Mouse (Mus musculus) embryonic facial prominence, embryonic 12.5 days (tissue): ENCODE measurements around the gene Rnaseh2b. TPM values are rescaled to one million over a fixed set of nuclear protein-coding genes. Genes with fewer than 3 reads are reported as not detected.

ENCODE experiments used
- ATAC-seq: fragments of 200-750 bp; cut with Nextera tagmentation; 2 replicates; pipeline ENCODE4 v1.8.0; 2017; ENCODE audit not compliant: insufficient number of reproducible peaks, insufficient read depth, low FRiP score, low TSS enrichment
- H3K27ac ChIP-seq: fragments of 300-500 bp; sonication (generic); 2 replicates; pipeline ENCODE4 v1.5.1; 2016; ENCODE audit warnings: mild to moderate bottlenecking
- H3K27me3 ChIP-seq: fragments of 300-500 bp; sonication (generic); 2 replicates; pipeline ENCODE4 v1.6.1; 2016; ENCODE audit warnings: mild to moderate bottlenecking, moderate library complexity
- H3K36me3 ChIP-seq: fragments of 300-500 bp; sonication (generic); 2 replicates; pipeline ENCODE4 v1.6.1; 2016; ENCODE audit warnings: mild to moderate bottlenecking
- H3K4me1 ChIP-seq: fragments of 300-500 bp; sonication (generic); 2 replicates; pipeline ENCODE4 v1.6.1; 2016
- H3K4me2 ChIP-seq: fragments of 300-500 bp; sonication (generic); replicated peaks from 2 replicates; pipeline ENCODE4 v1.6.1; 2016; ENCODE audit warnings: mild to moderate bottlenecking, moderate library complexity
- H3K4me3 ChIP-seq: fragments of 300-500 bp; sonication (generic); 2 replicates; pipeline ENCODE4 v1.5.1; 2016; ENCODE audit warnings: mild to moderate bottlenecking
- H3K9ac ChIP-seq: fragments of 300-500 bp; sonication (generic); 2 replicates; pipeline ENCODE4 v1.6.1; 2016; ENCODE audit warnings: mild to moderate bottlenecking, moderate library complexity
- H3K9me3 ChIP-seq: fragments of 300-500 bp; sonication (generic); 2 replicates; pipeline ENCODE4 v1.6.1; 2016; ENCODE audit warnings: mild to moderate bottlenecking, moderate library complexity
- WGBS: fragments of 180-500 bp; shearing (Covaris S2); methylation state at CpG from one replicate; pipeline ENCODE4 v1.1.7; 2016; 5-methylcytosine and 5-hydroxymethylcytosine counted together
- polyA plus RNA-seq: library from polyadenylated mRNA; unstranded; fragments of >200 nt; fragmentation: Nextera tagmentation; extraction: Ambion mirVana; gene quantifications from 2 replicates; pipeline ENCODE4 v1.2.1, GENCODE M21; 2016

Gene Rnaseh2b
- polyA plus RNA-seq, 1 experiment from 2014 or later, result 54.1 TPM

DNA sequence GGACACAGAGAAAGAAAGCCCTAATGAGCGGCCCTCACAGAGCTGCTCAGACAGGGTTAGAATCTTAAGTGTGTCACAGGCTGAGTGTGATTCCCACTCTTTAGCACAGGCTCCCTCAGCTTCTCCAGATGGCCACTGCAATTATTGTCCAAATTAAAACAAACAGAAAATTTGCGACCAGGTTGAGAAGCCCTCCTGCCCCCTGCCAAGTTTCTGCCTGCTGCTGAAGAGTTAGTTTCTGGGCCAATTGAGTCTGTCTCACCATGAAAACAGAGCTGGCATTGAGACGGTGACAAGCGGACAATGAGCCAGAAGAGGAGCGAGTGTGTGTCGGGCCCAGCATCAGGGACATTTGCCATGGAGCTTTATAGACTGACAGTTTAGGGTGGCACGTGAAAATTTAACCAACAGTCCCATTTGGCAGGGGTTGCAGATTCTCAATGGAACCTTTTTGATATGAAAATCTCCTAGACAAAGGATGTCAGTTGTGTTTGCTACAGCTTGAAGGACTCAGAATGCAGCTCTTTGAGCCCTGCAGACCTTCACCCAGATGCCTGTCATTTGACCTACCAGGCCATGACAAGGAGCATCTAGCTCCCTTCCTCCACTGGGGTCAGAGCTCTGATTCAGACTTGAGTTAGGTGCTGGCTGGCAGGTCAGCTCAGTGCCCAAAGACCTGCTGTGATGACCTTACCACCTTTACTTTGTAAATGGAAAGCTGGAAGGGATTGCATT, 123.8 kb downstream of the Rnaseh2b start:
- H3K36me3 ChIP-seq, result no peaks in the 10 kb centered on the region
- H3K4me1 ChIP-seq, result no peaks in the 10 kb centered on the region
- H3K27me3 ChIP-seq, result no peaks in the 10 kb centered on the region
- 56% methylated on average over 7 of the region's 7 CpGs for WGBS
- H3K4me3 ChIP-seq, result no peak overlapping the region
- H3K27ac ChIP-seq, result no peak overlapping the region
- no peak for ATAC-seq
- no peak overlapping the region for H3K4me2 ChIP-seq
- no peaks in the 10 kb centered on the region for H3K9me3 ChIP-seq
- no peak overlapping the region for H3K9ac ChIP-seq

DNA sequence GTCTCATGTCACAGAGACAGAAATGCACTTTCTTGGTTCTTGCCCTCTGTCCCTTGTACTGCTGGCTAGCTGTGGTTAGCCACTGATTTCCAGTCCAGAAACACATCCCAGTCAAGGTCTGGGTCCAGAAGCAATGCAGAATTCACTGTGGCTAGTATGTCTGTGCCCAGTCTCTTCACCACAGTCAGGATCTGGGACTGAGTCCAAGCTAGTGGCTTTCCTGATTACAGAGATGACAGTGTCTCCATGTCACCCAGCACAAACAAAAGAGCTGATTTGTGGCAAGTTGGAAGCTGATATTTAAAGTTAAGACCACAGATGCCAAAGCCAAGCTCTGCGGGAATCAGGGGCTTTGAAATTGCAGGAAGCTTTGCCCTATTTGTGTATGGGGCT, 124.3 kb downstream of the Rnaseh2b start:
- H3K4me1 ChIP-seq, result no peaks in the 10 kb centered on the region
- no peaks in the 10 kb centered on the region for H3K9me3 ChIP-seq
- H3K27ac ChIP-seq, result no peak overlapping the region
- H3K27me3 ChIP-seq, result no peaks in the 10 kb centered on the region
- no peak overlapping the region for H3K4me2 ChIP-seq
- no peak overlapping the region for H3K9ac ChIP-seq
- 65% methylated on average over 1 of the region's 1 CpGs for WGBS
- no peaks in the 10 kb centered on the region for H3K36me3 ChIP-seq
- H3K4me3 ChIP-seq, result no peak overlapping the region
- no peak for ATAC-seq

DNA sequence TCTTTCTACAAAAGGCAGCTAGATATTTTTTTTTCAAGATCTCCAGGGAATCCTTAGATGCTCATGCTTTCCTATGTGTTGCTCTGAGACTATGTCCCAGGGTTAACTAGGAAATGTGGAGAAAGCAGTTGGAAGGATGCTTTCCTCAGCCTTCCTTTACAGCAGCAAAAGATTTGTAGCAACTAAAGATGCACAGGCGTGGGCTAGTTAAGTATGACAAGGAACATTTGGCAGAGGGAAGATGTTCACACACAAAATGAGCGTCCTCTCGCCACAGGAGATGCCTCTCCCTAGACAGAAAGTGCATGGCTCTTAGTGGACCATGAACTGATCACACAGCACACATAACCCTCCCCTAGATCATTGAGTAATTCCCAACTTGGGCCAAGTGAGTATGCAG, 125.1 kb downstream of the Rnaseh2b start:
- no peaks in the 10 kb centered on the region for H3K27me3 ChIP-seq
- ATAC-seq, result no peak
- H3K9me3 ChIP-seq, result no peaks in the 10 kb centered on the region
- no peak overlapping the region for H3K9ac ChIP-seq
- WGBS, result 82% methylated on average over 3 of the region's 3 CpGs
- H3K4me1 ChIP-seq, result no peaks in the 10 kb centered on the region
- no peak overlapping the region for H3K4me3 ChIP-seq
- H3K4me2 ChIP-seq, result no peak overlapping the region
- no peak overlapping the region for H3K27ac ChIP-seq
- H3K36me3 ChIP-seq, result no peaks in the 10 kb centered on the region

DNA sequence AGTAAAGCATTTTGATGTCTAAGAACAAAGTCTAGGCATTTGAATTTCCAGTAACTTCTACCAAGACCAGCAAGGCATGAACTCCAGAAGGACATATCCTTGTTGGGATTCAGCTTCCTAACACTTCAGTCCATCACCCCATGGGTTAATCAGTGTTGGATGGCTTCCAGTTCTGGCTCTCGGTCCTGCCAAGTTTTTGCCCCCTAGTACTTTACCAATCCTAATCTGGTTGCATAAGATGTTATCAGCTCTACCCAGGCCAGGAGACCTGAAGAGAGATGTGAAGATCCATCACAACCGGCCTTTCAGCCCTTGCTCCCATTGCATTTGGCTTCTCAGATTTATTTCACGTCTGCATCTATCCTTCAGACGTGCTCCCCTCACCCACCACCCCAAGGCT, 129.9 kb downstream of the Rnaseh2b start:
- no peak overlapping the region for H3K27ac ChIP-seq
- H3K27me3 ChIP-seq, result no peaks in the 10 kb centered on the region
- H3K36me3 ChIP-seq, result no peaks in the 10 kb centered on the region
- no peak overlapping the region for H3K4me2 ChIP-seq
- 78% methylated on average over 4 of the region's 4 CpGs for WGBS
- no peak overlapping the region for H3K9ac ChIP-seq
- ATAC-seq, result no peak
- no peak overlapping the region for H3K4me3 ChIP-seq
- H3K4me1 ChIP-seq, result no peaks in the 10 kb centered on the region
- no peaks in the 10 kb centered on the region for H3K9me3 ChIP-seq

Other genes starting within 250 kb of the Rnaseh2b start
- gene Dleu7, start 458 bp downstream of the Rnaseh2b start, polyA plus RNA-seq, result 1.2 and 2.1 TPM in 2 replicates
- 0.08 and 0.23 TPM in 2 replicates for gene Gucy1b2, start 163.7 kb downstream of the Rnaseh2b start, polyA plus RNA-seq